Mouse (Mus musculus): Measurements from ENCODE around the gene Npas4.
"Not testable (repeated sequence)": the region's sequence is repeated elsewhere in the genome, so short reads cannot be mapped to it uniquely, and the experiment has no call there.

The Npas4 gene

DNA sequence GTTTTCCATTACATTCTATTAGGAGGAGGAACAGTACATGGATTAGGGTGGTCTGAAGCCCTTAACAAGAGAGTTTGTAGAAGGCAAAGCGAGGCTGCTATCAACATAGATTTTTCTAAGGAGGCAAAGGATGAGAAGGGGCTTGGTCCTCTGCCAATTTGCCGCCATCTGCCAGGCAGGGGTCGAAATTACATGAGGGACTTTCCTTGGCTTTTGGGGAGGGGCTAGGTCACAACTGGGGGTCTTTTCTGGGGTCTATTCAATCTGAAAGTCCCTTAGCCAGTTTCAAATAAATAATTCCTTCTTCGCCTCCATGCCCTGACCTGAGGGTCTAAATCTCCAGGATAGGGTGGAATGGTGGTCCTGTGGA is at the start of gene Npas4:
Gene Npas4 (minus strand): TSS at position 61 of the 370 bp plus-strand sequence.
- DNase-seq (ENCODE audit: low read depth, low spot score) = no peak

DNA sequence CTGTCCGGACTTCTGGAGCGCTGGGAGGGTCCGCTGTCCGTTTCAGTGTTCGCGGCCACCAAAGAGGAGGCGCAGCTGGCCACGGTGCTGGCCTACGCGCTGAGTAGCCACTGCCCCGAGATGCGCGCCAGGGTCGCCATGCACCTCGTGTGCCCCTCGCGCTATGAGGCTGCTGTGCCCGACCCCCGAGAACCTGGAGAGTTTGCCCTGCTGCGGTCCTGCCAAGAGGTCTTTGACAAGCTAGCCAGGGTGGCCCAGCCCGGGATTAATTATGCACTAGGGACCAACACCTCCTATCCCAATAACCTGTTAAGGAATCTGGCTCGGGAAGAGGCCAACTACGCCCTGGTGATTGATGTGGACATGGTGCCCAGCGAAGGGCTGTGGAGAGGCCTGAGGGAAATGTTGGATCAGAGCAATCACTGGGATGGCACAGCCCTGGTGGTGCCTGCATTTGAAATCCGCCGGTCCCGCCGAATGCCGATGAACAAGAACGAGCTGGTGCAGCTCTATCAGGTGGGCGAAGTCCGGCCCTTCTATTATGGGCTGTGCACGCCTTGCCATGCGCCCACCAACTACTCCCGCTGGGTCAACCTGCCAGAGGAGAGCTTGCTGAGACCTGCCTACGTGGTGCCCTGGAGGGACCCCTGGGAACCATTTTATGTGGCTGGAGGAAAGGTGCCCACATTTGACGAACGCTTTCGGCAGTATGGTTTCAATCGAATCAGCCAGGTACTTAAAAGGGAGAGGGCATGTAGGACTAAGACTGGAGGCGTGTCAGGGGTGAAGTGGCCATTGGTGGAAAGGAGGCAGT is 49.4 kb upstream of the Npas4 start:
- no peak for DNase-seq (ENCODE audit: low read depth, low spot score)

DNA sequence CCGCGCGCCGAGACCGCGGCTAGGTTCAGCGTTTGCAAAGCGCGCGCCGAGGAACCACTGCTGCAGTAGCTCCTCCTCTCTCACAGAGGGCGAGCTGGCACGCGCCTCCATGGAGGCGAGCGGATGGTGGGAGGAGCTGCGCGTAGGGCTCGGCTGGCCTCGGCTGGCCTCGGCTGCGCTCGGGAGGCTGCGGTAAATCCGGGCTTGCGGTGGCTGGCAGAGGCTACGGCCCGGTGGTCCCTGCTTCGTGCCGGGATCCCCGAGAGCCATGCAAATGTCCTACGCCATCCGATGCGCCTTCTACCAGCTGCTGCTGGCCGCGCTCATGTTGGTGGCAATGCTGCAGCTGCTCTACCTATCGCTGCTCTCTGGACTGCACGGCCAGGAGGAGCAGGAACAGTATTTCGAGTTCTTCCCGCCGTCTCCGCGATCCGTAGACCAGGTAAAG is 48.6 kb upstream of the Npas4 start, which contains the start of the genes B4gat1 and AC124502.3:
Gene B4gat1 (plus strand): TSS at position 118 of the 448 bp plus-strand sequence.
Gene AC124502.3 (plus strand): TSS at position 183 of the 448 bp plus-strand sequence.
- peak; percentile 97 for DNase-seq (ENCODE audit: low read depth, low spot score)

DNA sequence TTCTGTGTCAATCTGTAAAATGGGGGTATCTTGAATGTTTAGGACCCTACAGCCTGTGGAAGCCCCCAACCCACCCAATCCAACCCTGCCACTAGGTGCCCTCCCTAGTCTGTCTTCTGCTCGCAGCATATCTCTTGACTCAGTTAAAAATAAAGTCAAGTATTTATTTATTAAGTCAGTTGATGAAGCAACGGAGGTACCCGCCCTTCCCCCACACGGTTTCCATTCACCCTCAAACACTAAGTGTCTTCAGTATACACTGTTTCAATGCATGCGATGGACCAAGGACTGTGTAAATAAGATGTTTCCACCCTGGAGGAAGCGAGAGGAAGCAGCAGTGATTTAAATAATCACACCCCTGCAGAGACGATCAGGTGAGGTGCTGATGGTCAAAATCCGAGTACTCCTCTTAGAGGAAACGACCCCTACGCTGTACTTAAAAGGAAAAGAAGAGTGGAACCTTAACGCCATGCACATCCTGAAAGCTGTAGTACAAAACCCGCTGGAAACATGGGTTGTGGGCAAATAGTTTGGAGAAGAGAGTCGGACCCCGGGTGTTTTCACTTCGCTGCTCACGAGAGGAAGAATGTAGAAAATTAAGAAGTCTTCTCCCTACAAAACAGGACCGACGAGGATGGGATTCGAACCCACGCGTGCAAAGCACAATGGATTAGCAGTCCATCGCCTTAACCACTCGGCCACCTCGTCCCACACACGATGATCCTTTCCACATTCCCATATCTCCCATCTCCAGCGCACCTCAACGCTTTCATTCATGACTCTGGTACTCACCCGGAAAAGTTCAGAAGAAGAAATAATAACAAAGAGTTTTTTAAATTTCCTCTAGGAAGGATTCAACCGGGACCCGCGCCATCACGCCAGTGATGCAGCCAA is 47.8 kb upstream of the Npas4 start:
- DNase-seq (ENCODE audit: low read depth, low spot score) = peak; percentile 94

DNA sequence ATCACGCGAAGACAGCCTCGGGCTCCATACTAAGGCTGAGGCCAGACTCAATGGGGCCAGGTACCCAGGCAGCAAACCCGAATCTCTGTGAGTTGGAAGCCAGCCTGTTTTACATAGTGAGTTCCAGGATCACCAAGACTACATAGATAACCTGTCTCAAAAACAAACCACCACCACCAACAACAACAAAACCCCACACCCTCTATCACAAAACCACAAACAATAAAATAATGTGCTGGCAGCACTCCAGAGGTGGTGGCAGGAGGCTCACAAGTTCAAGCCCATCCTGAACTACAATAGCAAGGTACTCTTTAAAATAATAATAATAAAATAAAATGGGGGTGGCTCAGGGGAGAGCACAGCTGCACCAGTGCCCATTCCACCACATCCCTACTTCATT is 46.5 kb upstream of the Npas4 start:
- no peak for DNase-seq (ENCODE audit: low read depth, low spot score)

DNA sequence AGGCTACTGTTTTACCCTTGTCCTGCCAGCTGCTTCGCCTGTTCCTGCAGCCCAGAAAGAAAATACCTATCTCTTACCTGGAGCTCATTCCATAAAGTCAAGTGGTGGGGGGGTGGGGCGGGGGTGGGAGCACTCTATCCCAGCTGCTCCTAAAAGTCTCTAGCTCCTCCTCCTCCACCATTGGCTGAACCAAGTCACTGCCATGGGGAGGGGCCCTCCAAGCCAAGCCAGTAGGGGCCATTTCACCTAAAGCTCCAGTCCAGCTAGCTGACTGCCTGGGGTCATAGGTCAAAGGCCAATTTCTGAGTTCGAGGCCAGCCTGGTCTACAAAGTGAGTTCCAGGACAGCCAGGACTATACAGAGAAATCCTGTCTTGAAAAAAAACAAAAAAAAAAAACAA is 42.6 kb upstream of the Npas4 start:
- DNase-seq (ENCODE audit: low read depth, low spot score) = no peak

DNA sequence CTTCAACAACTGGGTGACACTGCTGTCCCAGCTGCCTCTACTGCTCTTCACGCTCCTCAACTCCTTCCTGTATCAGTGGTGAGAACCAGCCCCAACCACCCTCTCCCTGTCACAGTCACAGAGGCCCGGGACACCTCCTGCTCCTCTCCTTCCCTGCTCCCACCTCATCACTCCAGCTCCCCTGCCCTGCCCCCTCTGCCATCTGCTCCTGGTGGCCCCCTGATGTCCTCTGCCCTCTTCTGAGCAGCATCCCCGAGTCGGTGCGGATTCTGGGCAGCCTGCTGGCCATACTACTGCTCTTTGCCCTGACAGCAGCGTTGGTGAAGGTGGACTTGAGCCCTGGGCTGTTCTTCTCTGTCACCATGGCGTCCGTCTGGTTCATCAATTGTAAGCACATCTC is 36.0 kb upstream of the Npas4 start:
- no peak for DNase-seq (ENCODE audit: low read depth, low spot score)

DNA sequence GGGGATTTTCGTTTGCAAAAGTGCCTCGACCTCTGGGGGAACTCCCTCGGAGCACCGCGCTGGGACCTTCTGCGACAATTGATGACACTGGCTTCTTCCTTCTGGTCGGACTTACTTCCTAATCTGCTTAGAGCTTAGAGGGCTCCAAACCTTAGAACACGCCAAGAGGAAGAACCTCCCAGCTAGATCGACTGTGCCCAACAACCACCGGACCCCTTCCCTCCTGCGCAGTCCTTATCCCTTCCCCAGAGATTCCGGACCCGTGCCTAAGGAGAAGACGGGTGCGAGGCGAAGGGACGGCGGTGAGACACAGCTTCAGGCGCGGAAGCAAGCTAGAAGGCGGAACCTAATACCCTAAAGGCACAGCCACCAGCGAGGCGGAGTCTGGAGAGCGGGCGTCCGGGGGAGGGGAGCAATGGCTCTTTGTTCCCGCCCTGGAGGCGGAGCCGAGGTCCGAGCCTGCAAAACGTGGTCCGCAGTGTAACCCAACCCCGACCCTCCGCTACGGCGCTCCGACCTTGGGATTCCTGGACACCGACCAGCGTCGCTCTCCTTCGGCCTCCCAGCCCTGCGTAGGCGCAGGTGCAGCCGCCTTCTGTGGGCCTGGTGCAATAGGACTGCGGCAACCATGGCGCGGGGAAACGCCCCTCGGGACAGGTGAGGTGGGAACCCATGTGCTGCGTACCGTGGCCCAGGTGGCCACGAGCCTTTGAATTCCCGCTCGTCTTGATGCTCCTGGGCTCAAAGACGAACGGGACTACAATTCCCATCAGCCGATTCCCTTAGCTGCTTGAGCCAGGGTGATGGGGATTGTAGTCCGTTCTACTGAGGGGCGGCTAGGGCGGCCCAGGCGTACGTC is 33.7 kb upstream of the Npas4 start, which contains the start of gene Slc29a2:
Gene Slc29a2 (plus strand): TSS at position 240 of the 859 bp plus-strand sequence.
- peak; percentile 96 for DNase-seq (ENCODE audit: low read depth, low spot score)

DNA sequence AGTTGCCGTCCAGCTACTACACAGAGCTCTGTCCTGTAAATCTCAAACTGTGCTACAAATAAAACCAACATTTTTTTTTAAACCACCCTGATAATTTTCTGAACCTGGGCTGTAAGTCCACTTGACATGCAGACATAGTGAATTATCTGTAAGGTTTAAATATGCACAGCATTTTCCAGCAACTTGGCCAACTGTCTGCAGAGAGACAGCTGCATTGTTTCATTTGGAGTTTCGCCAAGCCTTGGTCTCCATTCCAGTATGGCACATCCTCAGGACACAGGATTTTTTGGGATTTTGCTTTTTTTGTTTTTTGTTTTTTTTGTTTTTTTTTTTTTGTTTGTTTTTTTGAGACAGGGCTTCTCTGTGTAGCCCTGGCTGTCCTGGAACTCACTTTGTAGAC is 31.3 kb upstream of the Npas4 start:
- DNase-seq (ENCODE audit: low read depth, low spot score) = no peak

DNA sequence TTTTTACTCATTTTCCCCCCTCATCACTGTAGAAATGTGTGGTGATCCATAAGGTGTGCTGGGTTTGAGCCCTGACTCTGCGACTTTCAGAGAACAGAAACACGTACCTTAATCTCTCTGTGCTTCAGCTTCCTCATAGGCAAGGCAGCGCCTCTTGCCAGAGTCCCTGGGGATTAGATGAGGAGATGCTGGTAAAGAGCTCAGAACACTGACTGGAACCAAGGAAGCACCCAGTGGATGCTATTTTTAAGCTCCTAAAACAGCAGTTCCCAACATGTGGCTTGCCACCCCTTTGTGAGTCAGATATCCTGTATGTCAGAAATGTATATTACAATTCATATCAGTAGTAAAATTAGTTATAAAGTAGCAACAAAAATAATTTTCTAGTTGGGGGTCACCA is 28.1 kb upstream of the Npas4 start:
- DNase-seq (ENCODE audit: low read depth, low spot score) = no peak

DNA sequence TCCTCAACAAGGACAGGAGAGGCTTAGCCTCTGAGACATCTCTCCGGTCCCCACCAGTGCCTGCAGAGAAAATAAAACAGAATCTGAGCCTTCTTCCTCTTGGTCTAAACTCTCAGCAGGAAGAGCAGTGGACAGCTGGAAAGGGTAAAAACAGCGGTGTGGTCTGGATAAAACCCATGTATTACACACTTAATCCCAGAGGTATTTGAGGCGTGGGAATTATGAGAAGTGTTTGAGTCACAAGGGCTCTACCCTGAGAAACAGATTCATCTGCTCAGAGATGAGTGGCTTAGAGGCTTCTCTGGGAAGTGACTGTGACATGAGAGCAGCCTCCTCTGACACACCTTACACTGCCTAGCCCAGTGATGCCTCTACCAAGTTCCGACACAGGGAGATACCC is 27.5 kb upstream of the Npas4 start:
- no peak for DNase-seq (ENCODE audit: low read depth, low spot score)

DNA sequence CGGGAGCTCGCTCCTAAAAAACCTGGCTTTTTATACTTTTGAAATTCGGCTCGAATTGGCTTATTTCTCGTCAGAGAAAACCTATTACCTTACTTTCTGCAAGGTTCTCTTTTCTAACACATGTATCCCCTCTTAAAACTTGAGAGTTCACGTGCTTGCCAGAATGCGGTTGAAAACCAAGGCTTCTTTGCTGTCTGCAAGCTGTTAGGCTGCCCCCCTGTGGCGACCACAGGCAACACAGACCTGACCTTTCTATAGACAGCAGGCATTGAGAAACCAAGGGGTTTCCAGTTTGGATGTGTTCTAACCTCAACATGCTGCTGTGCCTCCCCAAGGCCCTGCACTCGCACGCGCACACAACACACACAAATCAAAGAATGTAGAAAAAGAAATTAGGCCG is 26.7 kb upstream of the Npas4 start:
- peak; percentile 88 for DNase-seq (ENCODE audit: low read depth, low spot score)

DNA sequence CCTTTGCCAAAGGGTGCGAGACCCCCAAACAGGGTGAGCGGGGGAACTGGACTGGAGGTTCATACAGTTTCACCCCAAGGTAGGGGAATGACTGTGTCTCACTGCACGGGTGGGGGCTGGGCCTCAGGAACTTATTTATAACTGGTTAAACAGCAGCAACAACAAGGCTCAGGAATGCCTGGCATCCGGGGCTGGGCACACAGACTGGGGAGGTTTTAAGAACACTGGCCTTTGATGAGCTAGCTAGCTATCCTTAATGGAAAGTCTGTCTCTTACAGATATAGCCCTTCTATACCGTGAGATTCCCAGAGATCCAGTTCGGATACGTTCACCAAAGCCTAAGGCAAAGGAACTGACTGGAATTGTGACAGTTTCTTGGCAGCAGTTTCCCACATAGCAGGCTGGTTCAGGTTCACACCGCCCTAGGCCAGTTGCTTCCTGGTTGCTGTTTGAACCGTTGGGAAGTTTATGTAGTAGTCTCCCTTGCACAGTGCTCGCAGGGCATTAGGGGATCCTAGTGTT is 26.2 kb upstream of the Npas4 start:
- no peak for DNase-seq (ENCODE audit: low read depth, low spot score)

DNA sequence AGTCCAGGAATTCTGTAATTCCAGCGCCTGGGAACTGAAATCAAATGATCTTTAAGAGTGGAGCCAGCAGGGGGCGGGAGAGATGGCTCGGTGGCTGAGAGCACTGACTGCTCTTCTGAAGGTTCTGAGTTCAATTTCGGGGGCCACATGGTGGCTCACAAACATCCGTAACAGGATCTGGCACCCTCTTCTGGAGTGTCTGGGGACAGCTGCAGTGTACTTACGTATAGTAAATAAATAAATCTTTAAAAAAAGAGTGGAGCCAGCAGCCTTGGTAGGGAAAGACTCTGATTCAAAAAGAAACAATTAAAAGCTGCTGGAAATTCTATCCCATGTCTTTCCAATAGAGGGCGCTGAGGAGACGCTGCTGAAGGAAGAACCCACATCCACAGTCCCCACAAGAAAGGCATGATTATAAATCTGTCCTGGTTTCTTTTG is 24.9 kb upstream of the Npas4 start:
- peak; percentile 73 for DNase-seq (ENCODE audit: low read depth, low spot score)

DNA sequence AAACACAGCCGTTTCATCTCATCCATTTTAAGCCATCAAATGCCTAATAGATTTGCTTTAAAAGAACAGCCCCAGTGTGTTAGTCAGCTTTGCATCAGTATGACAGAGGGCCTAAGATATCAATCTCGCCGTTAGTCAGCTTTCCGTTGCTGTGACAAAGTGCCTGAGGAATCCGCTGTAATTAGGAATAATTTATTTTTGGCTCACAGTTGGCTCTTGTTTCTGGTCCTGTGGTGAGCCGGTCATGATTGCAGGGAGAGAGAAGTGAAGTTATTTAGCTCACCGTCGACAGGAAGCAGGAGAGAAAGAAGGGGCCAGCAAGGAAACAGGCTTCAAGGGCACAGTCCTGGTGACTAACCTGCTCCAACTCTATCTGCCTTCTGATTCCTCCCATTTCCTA is 23.0 kb upstream of the Npas4 start:
- peak; percentile 20 for DNase-seq (ENCODE audit: low read depth, low spot score)

DNA sequence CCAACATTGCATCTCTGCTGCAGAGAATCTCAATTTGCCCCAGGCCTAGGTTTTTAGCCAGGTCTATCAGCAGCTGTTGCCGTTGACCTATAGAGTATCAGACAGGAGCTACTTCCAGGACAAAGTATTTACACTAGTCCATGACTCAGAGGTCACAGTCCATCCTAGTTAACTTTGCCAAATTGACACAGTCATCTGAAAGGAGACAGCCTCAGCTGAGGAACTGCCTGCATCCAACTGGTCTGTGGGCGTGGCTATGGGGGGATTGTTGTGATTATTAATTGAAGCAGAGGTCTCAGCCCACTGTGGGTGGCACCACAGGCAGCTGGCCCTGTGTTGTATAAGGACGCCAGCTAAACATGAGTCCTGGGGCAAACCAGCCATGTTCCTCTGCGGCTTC is 14.8 kb upstream of the Npas4 start:
- no peak for DNase-seq (ENCODE audit: low read depth, low spot score)

DNA sequence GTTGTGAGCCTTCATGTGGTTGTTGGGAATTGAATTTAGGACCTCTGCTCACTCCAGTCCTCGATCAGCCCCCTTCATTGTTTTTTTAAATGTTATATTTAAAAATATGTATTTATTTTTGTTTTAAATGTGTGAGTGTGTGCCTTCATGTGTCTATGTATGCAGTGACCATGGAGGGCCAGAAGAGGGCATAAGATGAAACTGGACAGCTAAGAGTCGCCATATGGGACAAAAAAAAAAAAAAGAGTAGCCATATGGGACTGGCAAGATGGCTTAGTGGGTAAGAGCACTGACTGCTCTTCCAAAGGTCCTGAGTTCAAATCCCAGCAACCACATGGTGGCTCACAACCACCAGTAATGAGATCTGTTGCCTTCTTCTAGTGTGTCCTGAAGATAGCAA is 13.5 kb upstream of the Npas4 start:
- not testable (repeated sequence) for DNase-seq (ENCODE audit: low read depth, low spot score)

DNA sequence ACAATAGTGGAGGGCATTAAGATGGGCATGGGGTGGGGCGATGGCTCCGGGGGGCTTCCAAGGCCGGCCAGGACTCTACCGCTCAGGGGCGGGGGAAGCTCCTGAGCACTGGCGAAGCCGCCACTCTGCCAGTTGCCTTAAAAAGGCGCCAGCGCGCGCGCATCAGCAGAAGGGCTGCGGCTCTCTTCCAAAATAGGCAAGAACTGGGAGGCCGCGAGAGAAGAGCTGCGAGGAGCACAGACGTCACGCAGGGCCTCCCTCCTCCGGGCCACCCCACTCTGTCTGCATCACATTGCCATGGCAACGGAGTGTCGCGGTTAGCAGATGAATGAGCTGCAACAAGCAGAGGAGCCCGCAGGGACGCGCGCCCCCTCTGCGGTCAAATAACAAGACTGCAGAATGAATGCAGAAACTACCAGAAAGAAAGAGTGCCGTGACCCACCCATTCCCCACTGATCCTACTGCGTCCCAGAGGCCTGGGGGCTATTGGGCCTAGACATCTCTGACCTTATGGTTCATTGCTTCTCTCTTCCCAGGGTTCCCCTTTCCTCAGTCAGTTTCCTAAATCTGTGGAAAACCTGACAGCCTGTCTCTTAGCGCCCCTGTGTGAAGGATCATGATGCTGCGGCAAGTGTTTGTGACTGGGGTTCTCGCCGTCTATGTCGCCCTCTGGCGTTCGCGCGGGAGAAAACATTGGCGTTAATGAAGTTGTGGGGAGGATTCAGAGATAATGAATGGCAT is 11.7 kb upstream of the Npas4 start:
- DNase-seq (ENCODE audit: low read depth, low spot score) = peak; percentile 99

DNA sequence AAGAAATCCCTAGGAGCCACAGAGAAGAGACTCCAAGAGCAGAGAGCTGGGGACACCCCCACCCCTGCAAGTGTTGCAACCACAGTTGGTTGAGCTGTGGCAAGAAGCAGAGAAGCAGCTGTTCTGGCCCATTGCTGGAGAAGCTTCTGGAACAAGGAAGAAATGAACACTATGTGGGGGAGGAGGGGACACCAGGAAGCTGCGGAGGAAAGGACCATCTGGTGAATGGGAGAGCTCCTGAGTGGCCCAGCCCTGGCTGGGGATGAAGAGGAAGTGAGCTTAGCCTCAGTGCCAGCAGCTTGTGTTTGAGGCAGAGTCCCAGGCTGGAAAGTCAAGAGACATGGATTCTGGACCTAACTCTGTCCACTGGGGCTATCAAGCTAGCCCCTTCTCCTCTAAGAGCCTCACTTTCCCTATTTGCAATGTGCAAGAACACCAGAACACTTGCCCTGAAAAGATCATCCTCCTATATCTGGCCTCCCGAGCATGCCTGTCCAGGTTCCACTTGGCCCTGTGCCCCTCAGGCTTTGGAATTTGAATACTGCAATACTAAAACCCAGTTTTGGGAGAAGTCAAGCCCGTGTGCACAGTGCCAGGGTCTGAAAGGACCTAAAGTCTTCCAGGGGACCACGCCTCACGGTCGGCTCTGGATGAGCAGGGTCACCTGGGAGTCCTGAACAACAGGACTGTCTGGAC is 9.5 kb upstream of the Npas4 start:
- DNase-seq (ENCODE audit: low read depth, low spot score) = peak; percentile 91

DNA sequence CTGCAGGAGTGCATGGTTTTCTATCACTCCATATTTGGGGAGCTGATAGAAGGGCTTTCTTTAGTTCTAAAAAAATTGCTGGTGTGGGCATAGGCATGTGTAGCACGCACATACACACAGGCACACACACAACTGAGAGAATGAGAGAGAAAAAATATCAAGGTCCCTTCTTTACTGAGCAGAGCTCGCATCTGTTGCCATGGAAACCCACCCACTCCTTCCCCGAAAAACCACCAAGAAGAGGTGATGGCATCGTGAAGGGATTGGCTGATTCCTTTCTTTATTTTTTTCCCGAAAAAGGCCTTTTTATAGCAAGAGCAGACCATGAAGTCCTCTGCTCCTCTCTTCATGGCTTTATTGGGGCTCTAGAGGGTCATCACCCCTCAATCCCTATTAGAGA is 3.9 kb upstream of the Npas4 start:
- peak; percentile 96 for DNase-seq (ENCODE audit: low read depth, low spot score)

Measured in brain, adult 2 months (tissue).